Mouse (Mus musculus) liver, postnatal 0 days (tissue): ENCODE results near the gene Gm21970. TPM values are rescaled to one million over a fixed set of nuclear protein-coding genes. Genes with fewer than 3 reads are reported as not detected.

Experiments used
- ATAC-seq: fragments of 200-750 bp; cut with Nextera tagmentation; 2 replicates; pipeline ENCODE4 v1.8.0; 2017; ENCODE audit warnings: mild to moderate bottlenecking, moderate library complexity
- DNase-seq: peaks from one replicate; pipeline ENCODE4 v3.0.0-alpha.2; 2016
- H3K27ac ChIP-seq: fragments of 300-500 bp; sonication (generic); 2 replicates; pipeline ENCODE4 v1.5.1; 2014; ENCODE audit warnings: antibody characterized with exemption, moderate library complexity, mild to moderate bottlenecking, low read depth
- H3K27me3 ChIP-seq: fragments of 300-500 bp; sonication (generic); 2 replicates; pipeline ENCODE4 v1.6.1; 2014; ENCODE audit warnings: low read length, control low read depth, mixed read lengths; ENCODE audit not compliant: insufficient read depth
- H3K36me3 ChIP-seq: fragments of 300-500 bp; sonication (generic); replicated peaks from 2 replicates; pipeline ENCODE4 v1.6.1; 2014; ENCODE audit warnings: mild to moderate bottlenecking, control low read depth, low read length, moderate library complexity, mixed read lengths; ENCODE audit not compliant: insufficient read depth
- H3K4me1 ChIP-seq: fragments of 300-500 bp; sonication (generic); 2 replicates; pipeline ENCODE4 v1.6.1; 2014; ENCODE audit warnings: antibody characterized with exemption, mild to moderate bottlenecking, control low read depth; ENCODE audit not compliant: insufficient read depth
- H3K4me2 ChIP-seq: fragments of 300-500 bp; sonication (generic); 2 replicates; pipeline ENCODE4 v1.6.1; 2014; ENCODE audit warnings: low read depth, mild to moderate bottlenecking, low read length, moderate library complexity, mixed read lengths
- H3K4me3 ChIP-seq: fragments of 300-500 bp; sonication (generic); 2 replicates; pipeline ENCODE4 v1.5.1; 2014; ENCODE audit warnings: low read depth, low read length
- H3K9ac ChIP-seq: fragments of 300-500 bp; sonication (generic); replicated peaks from 2 replicates; pipeline ENCODE4 v1.6.1; 2014; ENCODE audit warnings: mild to moderate bottlenecking, moderate library complexity
- H3K9me3 ChIP-seq: fragments of 300-500 bp; sonication (generic); 2 replicates; pipeline ENCODE4 v1.6.1; 2016; ENCODE audit warnings: mild to moderate bottlenecking, control low read depth, low read length, mixed read lengths
- CTCF ChIP-seq: sonication (generic); IDR thresholded peaks from 2 replicates; pipeline ENCODE4 v1.5.1; 2016; ENCODE audit warnings: antibody characterized with exemption, low read depth
- EP300 ChIP-seq: IDR thresholded peaks from 2 replicates; pipeline ENCODE4 v1.6.1; 2016; ENCODE audit warnings: antibody characterized with exemption, low read depth, mild to moderate bottlenecking
- WGBS: fragments of 180-500 bp; shearing (Covaris S2); extraction: QIAGEN DNeasy Blood & Tissue Kit; methylation state at CpG from one replicate; pipeline ENCODE4 v1.1.7; 2014; ENCODE audit not compliant: insufficient replicate concordance; 5-methylcytosine and 5-hydroxymethylcytosine counted together
- polyA plus RNA-seq: library from polyadenylated mRNA; unstranded; fragments of >200 nt; fragmentation: Nextera tagmentation; extraction: Ambion mirVana; gene quantifications from 2 replicates; pipeline ENCODE4 v1.2.1, GENCODE M21; 2015

Gene Gm21970
- polyA plus RNA-seq, 1 experiment from 2014 or later = not detected

DNA sequence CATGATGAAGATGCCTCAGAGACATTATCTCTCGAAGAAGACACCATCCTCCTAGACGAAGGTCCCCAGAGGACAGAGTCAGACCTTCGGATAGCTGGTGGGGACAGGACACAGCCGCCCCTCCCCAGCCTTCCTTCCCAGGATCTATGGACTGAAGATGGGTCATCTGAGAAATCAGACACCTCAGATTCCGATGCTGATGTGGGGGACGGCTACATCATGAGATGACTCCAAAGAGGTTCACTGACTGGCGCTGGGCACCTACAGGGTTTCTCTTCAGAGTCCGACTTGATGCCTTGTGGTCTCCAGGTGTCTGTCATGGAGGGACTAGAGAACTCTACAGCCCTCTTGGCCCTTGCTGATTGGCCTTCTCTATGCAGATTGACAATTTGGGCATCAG lies 12.7 kb downstream of the Gm21970 start:
- H3K27me3 ChIP-seq = no peaks in the 10 kb centered on the region
- H3K27ac ChIP-seq = no peak overlapping the region
- no peak overlapping the region for H3K9ac ChIP-seq
- H3K4me1 ChIP-seq = peaks cover 18% of the 10 kb centered on the region
- DNase-seq = no peak
- H3K4me3 ChIP-seq = no peak overlapping the region
- TF ChIP-seq EP300 = no peak
- no peak for TF ChIP-seq CTCF
- no peaks in the 10 kb centered on the region for H3K9me3 ChIP-seq
- 89% methylated on average over 8 of the region's 8 CpGs for WGBS
- H3K4me2 ChIP-seq = no peak overlapping the region
- H3K36me3 ChIP-seq = peaks cover 39% of the 10 kb centered on the region
- ATAC-seq = no peak

DNA sequence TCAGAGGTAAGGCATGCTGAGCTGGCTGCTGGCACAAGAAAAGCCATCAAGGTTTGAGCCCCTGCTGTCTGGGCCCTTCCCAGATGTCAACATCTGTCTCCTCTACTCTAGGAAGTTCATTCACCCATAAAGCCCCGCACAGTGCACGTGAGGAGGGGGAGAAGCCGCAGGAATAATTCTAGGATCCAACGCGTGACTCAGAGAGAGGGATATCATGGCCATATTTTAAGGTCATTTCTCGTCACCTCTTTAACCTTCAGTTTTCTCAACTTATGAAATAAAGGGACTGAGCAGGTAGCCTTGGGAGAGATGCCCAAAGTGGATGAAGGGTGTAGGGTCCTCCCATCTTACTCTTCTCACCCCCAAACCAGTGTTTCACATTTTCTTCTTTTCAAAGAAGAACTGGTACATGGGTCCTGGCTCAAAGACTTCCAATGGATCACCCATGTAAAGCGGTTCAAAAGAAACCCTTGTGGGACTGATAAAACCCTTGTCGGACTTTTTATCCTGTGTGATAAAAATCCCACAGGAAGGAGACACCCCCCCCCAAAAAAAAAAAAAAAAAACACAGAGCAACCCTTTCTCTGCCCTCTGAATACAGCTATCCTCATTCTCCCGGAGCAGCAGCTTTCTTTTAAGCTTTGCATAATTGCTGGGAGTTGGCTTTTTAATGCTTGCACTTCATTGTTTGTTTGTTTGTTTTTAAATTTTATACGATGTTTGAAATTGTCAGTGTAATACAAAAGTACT lies 13.5 kb downstream of the Gm21970 start:
- Histone ChIP-seq H3K9me3 (no peaks in the 10 kb centered on the region), H3K27me3 (no peaks in the 10 kb centered on the region), H3K9ac (peak overlapping the region; percentile 89; the same call in 1 of the 2 replicates), H3K4me1 (peaks cover 26% of the 10 kb centered on the region), H3K27ac (no peak overlapping the region), H3K36me3 (peaks cover 40% of the 10 kb centered on the region), H3K4me2 (peak overlapping the region; percentile 86), H3K4me3 (no peak overlapping the region)
- ATAC-seq = no peak
- TF ChIP-seq EP300 (no peak), CTCF (no peak)
- WGBS = 67% methylated on average over 10 of the region's 10 CpGs
- DNase-seq = no peak

DNA sequence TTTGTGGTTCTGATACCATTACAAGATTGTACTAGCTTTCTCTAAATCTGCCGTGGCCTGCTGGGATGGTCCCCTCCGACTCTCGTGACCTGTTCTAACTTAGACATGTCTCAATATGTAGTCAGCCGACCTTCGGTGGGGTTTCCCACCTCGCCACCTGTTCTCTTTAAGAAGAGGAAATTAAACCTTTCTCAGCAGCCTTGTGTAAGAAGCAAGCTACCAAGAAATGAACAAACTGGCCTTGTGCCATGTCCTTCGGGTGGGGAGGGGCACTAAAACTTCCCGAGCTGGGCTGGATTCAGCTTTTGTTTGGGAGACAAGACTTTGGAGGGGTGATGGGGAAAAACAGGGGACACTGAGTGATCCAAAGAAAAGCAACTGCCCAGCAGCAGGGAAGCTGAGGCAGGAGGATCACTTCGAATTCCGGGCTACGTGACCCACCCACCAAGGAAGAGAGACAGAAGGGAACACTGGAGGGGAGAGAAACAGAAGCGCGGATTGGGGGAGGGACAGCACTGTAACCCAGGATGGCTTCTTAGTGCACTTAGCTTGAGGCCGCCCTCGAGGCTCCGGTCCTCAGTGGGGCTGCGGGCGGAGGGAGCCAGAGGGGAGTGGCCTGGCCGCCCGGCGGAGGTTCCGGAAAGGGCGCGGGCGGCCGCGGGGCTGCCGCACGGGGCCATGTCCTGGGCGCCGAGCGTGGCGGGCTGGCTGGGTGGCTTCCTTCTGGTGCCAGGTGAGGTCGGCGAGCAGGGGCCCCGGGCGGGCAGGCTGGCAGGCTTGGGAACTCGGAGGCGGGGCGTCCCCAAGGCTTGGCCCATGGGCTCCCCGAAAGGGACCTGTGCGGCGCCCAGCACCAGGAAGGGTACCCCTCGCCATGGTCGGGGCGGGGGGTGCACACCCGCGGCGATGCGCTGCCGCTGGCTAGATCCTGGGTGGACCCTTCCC lies 14.4 kb downstream of the Gm21970 start, which contains the start of gene Il10rb:
Gene Il10rb, plus strand, starts transcription at position 525 of the 945 bp plus-strand sequence.
- Histone ChIP-seq H3K4me2 (peak within 1 kb of the TSS; percentile 86), H3K9ac (peak within 1 kb of the TSS; percentile 89), H3K27ac (peak within 1 kb of the TSS; percentile 96), H3K27me3 (no peaks in the 10 kb centered on the region), H3K36me3 (peaks cover 40% of the 10 kb centered on the region), H3K9me3 (no peaks in the 10 kb centered on the region), H3K4me1 (peaks cover 35% of the 10 kb centered on the region), H3K4me3 (peak within 1 kb of the TSS; percentile 86)
- WGBS = 2% methylated on average over 48 of the region's 51 CpGs
- TF ChIP-seq CTCF (no peak), EP300 (peak; percentile 52; the same call in 1 of the 2 replicates)
- DNase-seq (peak; percentile 87), ATAC-seq (peak; percentile 89)

DNA sequence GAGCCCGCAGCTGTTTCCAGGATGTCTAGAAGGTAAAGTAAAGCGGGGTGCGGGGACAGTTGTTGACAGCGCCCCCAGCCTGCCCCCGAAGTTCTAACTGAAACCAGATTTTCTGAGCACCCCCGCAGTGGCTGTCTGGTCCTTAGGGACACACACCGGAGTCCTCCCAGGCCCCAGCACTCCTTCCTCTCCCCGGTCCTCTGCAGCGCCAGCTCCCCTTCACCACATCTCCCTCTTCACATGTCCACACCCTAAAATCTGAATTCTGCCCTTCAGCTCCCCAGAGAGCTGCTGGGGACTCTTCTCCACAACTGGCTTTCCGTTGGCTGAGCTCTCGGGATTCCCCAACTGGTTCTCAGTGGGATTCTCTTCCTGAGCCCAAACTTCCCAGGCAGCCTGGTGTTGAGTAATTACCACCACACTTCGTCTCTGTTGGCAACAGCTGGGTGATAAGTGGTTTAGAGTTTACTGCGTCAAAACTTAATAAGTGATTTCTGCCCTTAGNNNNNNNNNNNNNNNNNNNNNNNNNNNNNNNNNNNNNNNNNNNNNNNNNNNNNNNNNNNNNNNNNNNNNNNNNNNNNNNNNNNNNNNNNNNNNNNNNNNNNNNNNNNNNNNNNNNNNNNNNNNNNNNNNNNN lies 15.2 kb downstream of the Gm21970 start:
- peak overlapping the region; percentile 86 for H3K4me3 ChIP-seq
- peak; percentile 55 for ATAC-seq
- peaks cover 41% of the 10 kb centered on the region for H3K4me1 ChIP-seq
- DNase-seq = no peak
- no peaks in the 10 kb centered on the region for H3K27me3 ChIP-seq
- peak overlapping the region; percentile 89 for H3K9ac ChIP-seq
- peak overlapping the region; percentile 86 for H3K4me2 ChIP-seq
- peaks cover 36% of the 10 kb centered on the region for H3K36me3 ChIP-seq
- under 1% methylated on average over 13 of the region's 13 CpGs for WGBS
- no peaks in the 10 kb centered on the region for H3K9me3 ChIP-seq
- peak overlapping the region; percentile 96 for H3K27ac ChIP-seq
- no peak for TF ChIP-seq EP300
- 0 out of 2 replicates have a peak, but pooled peaks have one; percentile 14 for TF ChIP-seq CTCF

DNA sequence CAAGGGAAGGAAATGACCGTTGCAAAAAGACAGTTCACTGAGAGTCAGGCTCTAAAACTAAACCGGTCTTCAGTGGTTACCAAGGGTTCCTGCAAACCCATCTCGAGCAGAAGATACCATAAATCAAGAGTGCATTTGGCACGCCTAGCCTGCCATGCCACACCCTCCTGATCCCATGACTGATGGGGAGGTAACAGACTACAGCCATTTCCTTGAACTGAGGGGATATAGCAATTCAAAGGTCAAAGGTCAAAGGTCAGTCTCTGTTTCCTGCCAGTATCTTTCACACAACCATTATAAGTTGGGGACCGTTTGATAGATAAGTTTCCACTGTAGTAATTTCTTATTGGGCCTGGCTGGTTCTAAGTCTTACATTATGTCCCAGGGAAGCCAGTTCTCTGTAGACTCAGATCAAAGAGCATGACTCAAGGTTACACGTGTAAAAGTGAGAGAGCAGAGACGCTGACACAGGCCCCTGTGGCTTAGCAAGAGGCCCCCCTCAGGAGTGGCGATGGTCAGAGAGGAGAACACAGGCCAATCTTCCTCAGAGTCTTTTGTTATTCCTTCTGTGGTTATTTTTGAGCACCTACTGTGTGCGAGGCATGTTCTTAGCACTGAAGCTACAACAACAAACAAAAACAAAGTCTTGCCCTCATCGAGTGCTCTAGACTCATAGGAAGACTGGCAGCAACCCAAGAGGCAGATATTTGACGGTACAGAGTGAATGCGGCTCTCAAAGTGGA lies 21.8 kb downstream of the Gm21970 start:
- Histone ChIP-seq H3K4me1 (peaks cover 67% of the 10 kb centered on the region), H3K36me3 (peaks cover 70% of the 10 kb centered on the region), H3K4me2 (no peak overlapping the region), H3K9ac (no peak overlapping the region), H3K4me3 (no peak overlapping the region), H3K9me3 (no peaks in the 10 kb centered on the region), H3K27me3 (no peaks in the 10 kb centered on the region), H3K27ac (peak overlapping the region; percentile 75)
- WGBS = 40% methylated on average over 12 of the region's 12 CpGs
- TF ChIP-seq CTCF (no peak), EP300 (peak; percentile 26; the same call in 1 of the 2 replicates)
- peak; percentile 32 for ATAC-seq
- DNase-seq = peak; percentile 34
